Mouse (Mus musculus): ENCODE measurements at regions not wholly inside any gene's neighbourhood (a gene's known extent, or its start where the extent isn't known, plus 50 kb on each side); places are given as distances from the start of the nearest gene placed in this dataset.

DNA sequence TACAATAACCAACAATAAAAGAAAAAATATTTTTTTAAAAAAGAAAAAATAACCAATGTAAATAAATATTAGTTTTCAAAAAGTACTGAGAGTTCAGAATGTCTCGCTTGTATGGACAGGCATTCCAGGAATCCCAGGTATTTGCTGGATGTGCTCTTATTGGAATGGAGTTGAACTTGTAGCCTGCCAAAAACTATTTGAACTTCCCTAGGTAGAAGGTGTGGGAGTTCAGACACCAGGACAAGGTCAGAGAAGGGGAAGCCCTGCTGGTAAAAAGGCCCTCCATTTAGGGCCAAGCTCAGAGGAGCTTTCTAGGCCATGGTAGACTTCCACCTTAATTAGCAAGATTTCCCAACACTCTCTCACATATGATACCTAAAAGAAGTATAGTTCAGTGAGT, 270.3 kb downstream of the Actr3 start:
- no peak for TF ChIP-seq GATA1 (IDR thresholded peaks at IDR 0.05; ENCODE audit: borderline replicate concordance, low read length)
- no peak for TF ChIP-seq FLI1 (IDR thresholded peaks at IDR 0.05; ENCODE audit: low read length)
